Mouse (Mus musculus) hematopoietic stem cell, adult 5-6 weeks (primary cell): Measurements from ENCODE around the gene Gjb1. TPM values are rescaled to one million over a fixed set of nuclear protein-coding genes. Genes with fewer than 3 reads are reported as not detected.
"Not testable (repeated sequence)": the region's sequence is repeated elsewhere in the genome, so short reads cannot be mapped to it uniquely, and the experiment has no call there.

ENCODE experiments used
- ATAC-seq, 2 experiments: fragments of 125-278 bp in 1 of 2; replicated peaks in 1 of 2; 2 replicates each; pipeline ENCODE4 v1.8.0; 2016 to 2017; ENCODE audit warnings: inconsistent platforms in 2 of 2, mild to moderate bottlenecking in 2 of 2, moderate number of reproducible peaks in 2 of 2, low read depth in 1 of 2, moderate TSS enrichment in 1 of 2; ENCODE audit not compliant: low FRiP score in 2 of 2, poor library complexity in 2 of 2, severe bottlenecking in 2 of 2, insufficient read depth in 1 of 2, low TSS enrichment in 1 of 2
- total RNA-seq: library from RNA; stranded (forward); fragments of 172-1452, 232-1000 nt; gene quantifications from 2 replicates; pipeline ENCODE4 v1.2.3, GENCODE M21; 2017

Gjb1 gene
- not detected in 2 replicates for total RNA-seq

- ATAC-seq, result no peak
Measured at GRCm38 (mm10) chrX:101376190-101376968, at the start of gene Gjb1. Gene Gjb1 (plus strand): TSS chrX:101376378.

GRCm38 (mm10) chrX:101329372-101330028 lies 46.7 kb upstream of the Gjb1 start:
- ATAC-seq, result no peak

- ATAC-seq, result 0 out of 4 replicates have a peak, but pooled peaks of 1 of the 2 experiments have one; percentile 12
Measured at GRCm38 (mm10) chrX:101332031-101332374, 44.2 kb upstream of the Gjb1 start.

DNA sequence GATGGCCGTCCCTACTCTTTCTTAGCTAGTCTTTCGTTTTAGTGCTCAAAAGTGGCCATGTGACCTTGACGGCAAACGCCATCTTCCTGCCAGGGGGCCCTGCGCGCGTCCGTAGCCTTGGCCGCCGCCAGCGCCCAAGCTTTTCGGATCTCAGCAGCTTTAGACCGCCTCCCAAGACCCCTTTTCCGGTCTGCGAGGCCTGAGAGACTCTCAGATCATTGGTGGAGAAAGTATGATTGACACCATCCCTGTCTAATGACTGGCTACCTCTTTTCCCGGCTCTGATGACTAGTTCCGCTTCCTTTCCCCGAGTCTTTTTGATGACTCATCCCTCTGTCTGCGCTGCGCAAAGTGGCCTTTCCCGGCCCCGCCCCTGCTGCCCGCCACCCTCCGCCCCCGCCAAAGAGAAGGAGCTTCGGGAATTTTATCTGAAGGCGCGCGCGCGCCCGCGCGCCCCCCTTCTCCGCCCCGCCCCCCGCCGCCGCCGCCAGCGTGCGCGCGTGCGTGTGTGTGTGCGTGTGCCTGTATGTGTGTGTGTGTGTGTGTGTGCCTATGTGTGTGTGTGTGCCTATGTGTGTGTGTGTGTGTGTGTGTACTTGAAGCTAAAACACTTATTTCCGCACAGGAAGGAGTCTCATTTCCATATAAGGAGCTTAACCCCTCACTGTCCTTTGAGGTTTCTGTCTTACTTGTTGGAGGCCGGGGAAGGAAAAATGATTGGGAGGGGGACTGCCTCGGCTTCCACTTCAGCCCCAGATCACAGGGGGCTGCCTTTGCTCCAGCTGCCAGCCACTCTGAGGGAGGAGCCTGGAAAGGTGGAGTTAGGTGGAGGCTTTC lies 43.6 kb upstream of the Gjb1 start:
- peak; percentile 95 to 99 for ATAC-seq

DNA sequence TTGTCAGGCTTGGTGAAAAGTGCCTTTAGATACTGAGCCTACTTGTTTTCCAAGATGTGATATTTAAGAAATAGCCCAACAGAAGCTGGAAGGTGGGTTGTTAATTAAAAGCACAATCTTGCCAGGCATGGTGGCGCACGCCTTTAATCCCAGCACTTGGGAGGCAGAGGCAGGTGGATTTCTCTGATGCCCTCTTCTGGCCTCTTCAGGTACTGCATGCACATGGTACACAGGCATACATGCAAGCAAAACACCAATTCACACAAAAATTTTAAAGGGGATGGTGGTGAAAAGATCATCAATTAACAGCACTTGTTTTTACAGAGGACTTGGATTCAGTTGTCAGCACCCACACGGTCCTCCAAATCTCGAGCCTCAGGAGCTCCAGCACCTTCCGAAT lies 41.6 kb upstream of the Gjb1 start:
- ATAC-seq, result no peak

- no peak for ATAC-seq
Measured at GRCm38 (mm10) chrX:101338666-101339065, 37.5 kb upstream of the Gjb1 start.

DNA sequence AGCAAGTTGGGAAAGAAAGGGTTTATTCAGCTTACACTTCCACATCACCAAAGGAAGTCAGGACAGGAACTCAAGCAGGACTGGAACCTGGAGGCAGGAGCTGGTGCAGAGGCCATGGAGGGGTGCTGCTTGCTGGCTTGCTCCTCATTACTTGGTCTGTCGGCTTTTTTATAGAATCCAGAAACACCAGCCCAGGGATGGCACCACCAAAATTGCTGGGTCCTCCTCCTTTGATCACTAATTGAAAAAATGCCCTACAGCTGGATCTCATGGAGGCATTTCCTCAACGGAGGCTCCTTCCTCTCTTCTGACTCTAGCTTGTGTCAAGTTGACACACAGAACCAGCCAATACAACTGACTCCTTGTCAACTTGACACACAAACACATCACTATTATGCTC lies 33.3 kb upstream of the Gjb1 start:
- ATAC-seq, result not testable (repeated sequence)

- ATAC-seq, result peak; percentile 22 to 56; a peak in 2 of 4 replicates
Measured at GRCm38 (mm10) chrX:101345456-101345855, 30.7 kb upstream of the Gjb1 start.

GRCm38 (mm10) chrX:101346475-101346874 lies 29.7 kb upstream of the Gjb1 start:
- ATAC-seq, result no peak

DNA sequence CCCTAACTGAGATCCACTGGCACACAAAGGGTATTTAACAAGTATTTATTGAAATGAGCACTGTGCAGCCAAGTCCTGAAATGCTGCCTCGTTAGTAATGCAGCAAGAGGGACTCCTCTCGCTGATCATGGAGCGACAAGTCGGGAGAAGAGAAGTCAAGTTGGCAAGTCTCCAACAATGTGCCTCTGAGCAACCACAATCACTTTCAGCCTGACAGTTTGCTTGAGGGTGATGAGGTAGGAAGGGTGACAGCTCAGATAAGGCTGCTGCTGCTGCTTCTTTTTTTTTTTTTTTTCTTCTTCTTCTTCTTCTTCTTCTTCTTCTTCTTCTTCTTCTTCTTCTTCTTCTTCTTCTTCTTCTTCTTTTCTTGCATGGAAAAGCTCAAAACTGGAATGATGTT lies 25.0 kb upstream of the Gjb1 start:
- ATAC-seq, result peak; percentile 48 to 49; a peak in 2 of 4 replicates

DNA sequence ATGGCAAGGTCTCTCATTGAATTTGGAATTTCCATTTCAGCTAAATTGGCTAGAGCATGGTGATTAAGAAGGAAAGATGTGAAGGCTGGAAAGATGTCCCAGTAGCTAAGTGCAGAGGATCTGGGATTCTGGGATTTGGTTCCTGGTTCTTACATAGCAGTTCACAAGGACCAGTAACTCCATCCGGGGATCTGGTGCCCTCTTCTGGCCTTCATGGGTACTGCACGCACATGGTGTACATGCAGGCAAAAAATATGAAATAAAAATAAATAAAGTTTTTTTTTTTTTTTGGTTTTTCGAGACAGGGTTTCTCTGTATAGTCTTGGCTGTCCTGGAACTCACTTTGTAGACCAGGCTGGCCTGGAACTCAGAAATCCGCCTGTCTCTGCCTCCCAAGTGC lies 17.3 kb upstream of the Gjb1 start:
- ATAC-seq, result not testable (repeated sequence)

GRCm38 (mm10) chrX:101369001-101369400 lies 7.2 kb upstream of the Gjb1 start:
- no peak for ATAC-seq

GRCm38 (mm10) chrX:101370573-101370972 lies 5.6 kb upstream of the Gjb1 start:
- ATAC-seq, result no peak

DNA sequence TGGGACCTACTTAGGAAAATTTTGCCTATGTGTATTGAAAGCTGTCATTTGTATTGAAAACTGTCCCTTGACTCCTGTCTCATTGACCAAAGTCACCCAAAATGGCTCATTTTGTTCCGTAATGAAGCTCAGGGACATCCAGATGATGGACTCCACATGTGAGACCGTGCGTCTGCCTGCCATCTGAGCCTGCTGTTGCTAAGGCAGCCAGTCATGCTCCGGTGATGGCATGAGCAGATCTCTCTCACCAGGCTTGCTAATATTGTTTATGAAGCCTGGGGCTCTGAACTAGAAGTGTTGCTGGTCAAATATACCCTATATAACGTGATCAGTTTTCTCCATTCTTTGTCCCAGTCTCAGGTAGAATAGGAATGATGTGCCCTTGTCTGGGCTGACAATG lies 3.2 kb upstream of the Gjb1 start:
- ATAC-seq, result no peak

- no peak for ATAC-seq
Measured at GRCm38 (mm10) chrX:101377076-101377475, 898 bp downstream of the Gjb1 start.

GRCm38 (mm10) chrX:101379744-101380143 lies 3.6 kb downstream of the Gjb1 start:
- ATAC-seq, result no peak

GRCm38 (mm10) chrX:101383455-101383854 lies 7.3 kb downstream of the Gjb1 start:
- ATAC-seq, result no peak
